Mouse (Mus musculus) monocyte, adult 5-6 weeks (primary cell): Measurements from ENCODE around the gene Cd81. TPM values are rescaled to one million over a fixed set of nuclear protein-coding genes. Genes with fewer than 3 reads are reported as not detected.

ENCODE experiments used
- ATAC-seq: fragments of 153-309, 156-312 bp; replicated peaks from 2 replicates; pipeline ENCODE4 v1.8.0; 2017; ENCODE audit warnings: mild to moderate bottlenecking; ENCODE audit not compliant: low TSS enrichment, insufficient number of reproducible peaks, severe bottlenecking, poor library complexity, low FRiP score
- total RNA-seq: library from RNA; stranded (forward); fragments of 200-1000, 200-491, 200-594 nt; gene quantifications from 3 replicates; pipeline ENCODE4 v1.2.3, GENCODE M21; 2017

Gene Cd81
- 75.1 to 86.6 TPM (median 75.4 TPM) in 3 replicates for total RNA-seq

DNA sequence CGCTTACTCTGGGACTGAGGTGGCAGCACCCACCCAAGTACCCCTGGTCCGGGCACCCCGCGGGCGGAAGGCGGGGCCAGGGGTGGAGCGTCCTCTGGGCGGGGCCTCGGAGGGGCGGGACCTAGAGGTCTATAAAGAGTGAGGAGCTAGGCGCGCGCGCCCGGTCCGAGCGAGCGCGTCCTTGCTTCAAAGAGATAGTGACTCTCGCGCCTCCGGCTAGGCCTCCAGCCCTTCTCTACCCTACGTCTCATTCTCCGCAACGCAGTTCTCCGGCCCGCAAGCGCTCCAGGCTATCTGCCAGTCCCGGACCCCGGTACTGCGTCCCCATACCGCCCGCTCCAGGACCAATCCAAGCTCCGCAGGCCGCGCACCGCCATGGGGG, at the start of gene Cd81:
Cd81 (plus strand) TSS at position 114 of the 382 bp plus-strand sequence.
- ATAC-seq = peak; percentile 11; the same call in 1 of the 2 replicates

DNA sequence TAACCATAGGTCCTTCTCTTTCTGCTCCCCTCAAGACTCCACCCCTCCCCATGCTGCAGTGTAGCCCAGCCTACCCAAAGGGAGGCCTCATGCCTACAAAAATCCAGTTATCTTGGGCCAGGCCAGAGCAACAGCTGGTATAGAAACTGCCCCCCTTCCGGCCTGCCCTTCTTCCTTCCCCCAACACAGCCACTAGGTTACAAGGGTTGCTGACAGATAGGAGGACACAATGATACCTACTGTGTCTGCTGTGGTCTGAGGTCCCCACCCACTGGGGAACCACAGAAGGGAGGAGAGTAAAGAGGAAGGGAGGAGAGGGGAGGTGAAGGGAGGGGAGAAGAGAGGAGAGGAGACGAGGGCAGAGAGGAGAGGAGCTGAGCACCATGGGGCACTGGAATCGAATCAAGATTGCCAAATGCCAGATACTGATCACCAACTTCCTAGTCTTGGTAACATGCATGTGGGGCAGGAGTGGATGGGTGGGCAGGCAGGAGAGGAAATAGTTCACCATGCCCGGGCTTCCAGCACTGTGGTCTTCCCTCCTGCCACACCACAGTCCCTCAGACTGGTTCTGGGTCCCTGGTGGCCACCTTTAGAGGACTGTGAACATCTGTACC, 47.7 kb upstream of the Cd81 start, which contains the start of gene Tspan32:
Tspan32 (plus strand) TSS at position 320 of the 617 bp plus-strand sequence.
- ATAC-seq = peak; percentile 11; the same call in 1 of the 2 replicates

DNA sequence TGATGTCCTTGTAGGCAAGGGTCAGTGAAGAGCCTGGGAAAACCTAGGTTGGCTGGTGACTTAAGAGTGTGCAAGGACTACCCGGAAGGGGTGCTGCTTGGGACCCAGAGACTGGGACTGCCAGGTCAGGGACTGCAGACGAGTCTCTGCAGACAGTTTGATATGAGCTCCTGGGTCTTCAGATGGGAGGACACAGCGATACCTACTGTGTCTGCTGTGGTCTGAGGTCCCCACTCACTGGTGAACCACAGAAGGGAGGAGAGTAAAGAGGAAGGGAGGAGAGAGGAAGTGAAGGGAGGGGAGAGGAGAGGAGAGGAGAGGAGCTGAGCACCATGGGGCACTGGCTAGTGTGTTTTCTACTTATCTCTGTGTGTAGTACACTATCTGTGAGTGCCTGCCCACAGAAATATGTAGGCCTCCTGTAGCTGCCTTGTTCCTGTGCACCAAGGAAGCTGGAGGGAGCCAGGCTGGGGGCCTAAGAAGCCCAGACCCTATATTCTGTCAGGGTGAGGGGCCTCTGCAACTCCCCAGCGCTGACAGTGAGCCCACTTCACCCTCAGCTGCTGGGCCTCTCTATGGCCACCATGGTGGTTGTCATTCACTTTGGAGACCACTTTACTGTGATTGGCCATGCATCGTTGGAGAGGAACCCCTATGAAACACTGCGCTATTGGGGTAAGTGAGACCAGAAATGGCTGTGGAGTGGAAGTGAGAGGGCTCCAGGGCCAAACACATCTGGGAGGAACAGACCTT, 47.0 kb upstream of the Cd81 start:
- ATAC-seq = 0 out of 2 replicates have a peak, but pooled peaks have one; percentile 4

DNA sequence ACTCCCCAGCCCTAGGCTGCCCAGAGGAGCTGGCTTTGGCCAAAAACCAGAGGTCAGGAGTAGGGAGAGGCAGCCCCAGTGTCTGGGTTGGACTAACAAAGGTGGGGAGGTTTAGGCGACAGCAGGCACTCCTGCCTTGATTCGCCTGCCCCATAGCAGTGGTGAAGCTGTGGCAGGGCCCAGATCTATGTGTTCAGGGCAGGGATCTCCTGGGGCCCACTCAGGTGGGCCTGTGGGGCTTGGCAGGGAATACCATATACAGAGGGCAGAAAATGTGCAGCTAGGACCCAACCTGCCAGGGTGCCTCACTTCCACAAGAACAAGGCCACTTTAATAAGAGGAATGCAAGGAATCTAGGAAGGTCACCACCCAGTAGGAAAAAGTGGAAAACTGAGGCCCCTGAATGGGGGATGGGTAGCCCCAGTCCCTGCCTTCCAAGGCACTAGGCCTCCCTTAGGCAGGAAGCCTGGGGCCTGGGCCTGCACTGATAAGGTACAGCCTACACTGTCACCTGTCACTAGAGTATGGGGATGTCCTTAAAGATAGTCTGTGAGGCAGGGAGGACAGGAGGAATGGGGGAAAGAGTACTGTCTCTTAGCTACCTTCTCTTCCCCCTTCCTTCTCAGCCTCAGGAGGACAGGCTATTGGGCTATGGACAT, 46.3 kb upstream of the Cd81 start:
- no peak for ATAC-seq

DNA sequence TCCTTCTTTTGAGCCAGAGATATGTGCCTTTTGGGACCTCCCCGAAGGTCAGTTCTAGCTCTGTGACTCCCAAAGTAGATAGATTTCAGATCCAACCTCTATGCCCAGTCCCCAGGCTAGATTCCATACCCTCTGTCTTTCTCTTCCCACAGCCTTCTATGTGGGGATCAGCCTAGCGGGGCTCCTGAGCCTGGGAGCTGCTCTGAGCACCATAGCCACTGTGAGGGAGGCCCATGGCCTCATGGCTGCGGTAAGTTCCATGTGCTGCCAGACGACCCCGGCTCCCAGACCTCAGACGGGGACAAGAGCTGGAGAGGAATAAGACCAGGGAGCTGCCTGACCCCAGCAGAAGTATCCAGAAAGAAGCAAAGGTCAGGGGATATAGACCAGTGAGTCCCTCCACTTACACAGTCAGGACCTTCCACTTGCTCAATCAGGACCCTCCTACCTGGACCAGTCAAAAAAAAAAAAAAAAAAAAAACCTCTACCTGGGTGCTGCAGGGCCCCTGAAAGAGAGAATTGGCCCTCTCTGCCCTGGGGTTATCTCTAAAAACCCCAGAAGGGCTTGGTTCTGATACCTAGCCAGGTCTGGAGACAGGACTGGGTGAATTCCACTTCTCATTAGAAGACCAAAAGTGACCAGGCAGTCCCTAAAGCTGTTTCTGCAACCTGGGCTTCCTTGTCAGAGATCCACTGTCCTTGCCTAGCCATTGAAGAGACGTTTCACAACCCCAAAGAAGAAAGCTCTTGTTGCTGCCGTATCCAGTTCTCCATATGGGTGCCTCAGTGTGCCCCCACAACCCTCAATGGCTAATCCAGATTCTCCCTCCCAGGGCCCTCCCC, 45.6 kb upstream of the Cd81 start:
- no peak for ATAC-seq

DNA sequence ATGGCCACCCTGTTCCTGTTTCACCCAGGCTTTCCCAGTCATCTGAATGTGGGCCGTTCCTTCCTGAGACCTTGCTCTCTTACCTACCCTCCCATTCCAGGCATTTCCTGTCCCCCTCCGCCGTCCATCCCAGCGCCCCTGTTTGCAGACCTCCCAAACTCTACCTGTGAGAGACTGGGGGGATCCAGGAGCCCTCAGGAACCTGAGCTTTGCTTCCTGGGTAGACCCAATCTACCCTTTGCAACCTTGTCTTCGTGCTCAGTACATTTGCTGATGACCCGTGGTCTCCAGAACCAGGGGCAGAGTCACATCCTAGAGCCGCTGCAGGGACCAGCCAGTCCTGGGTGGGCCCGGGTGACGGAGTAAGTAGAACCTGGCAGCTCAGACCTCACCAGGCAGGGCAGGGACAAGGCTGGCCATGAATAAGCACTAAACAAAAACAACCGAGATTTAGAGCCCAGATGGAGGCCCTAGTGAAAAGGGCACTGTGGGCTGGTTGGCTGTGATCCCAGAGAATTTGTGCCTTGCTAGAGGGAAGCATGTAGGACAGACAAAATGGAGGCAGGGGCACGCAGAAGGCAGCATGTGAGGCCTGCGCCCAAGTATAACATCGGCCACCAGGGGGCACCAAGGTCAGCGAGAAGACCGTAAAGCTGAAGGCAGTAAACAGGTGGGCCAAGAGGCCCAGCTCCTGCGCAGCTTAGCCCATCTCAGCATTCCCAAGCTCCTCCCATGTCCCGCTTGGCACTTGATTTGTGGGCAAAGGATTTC, 44.8 kb upstream of the Cd81 start:
- ATAC-seq = peak; percentile 57

DNA sequence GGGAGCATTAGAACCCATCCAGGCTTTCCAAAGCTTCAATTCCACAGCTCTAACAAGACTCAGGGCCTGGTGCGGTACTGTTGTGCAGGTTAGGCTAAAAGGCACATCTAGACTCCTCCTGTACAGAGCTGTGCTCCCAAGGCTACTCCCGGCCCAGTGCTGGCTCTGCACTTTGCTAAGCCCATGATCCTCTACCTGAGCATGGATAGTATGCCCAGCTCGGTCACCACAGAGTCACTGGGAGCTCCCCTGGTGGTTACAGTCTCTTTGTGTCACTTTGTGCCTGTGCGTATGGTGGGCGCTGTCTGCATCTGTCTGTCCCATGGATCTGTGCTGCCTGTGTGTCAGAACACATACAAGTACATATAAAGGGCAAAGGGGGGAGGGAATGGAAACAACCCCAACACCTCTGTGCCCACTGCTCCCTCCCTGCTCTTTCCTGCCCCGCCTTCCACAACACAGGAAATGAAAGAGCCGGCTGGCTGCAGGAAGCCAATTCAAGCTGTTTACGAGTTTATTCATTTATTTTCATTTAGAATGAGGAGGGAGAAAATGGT, 44.1 kb upstream of the Cd81 start:
- ATAC-seq = 0 out of 2 replicates have a peak, but pooled peaks have one; percentile 18

DNA sequence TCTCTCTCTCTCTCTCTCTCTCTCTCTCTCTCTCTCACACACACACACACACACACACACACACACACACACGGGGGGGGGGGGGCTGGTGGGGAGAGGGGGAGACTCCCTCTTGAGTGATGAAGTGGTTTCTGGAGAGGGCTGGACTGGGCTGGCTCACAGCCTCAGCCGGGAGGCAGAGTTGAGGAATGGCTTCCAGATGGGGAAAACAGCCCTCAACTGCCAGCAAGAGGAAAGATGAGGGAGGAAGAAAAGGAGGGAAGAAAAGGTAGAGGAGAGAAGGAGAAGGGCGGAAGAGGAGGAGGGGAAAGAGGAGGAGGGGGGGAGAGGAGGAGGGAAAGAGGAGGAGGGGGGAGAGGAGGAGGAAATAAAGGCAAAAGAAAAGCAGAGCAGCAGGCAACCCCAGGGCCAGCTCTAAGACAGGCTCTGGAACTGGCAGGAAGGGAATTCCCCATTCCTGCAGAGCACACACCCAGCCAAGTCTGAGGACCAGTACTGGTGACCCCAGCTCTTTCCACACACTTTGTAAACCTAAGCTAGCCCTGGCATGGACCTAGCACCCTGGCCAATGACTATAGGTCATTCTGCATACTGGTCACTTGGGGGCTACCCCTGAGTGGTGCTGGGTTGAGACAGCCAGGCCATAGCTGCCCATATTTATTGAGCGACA, 43.4 kb upstream of the Cd81 start:
- no peak for ATAC-seq

DNA sequence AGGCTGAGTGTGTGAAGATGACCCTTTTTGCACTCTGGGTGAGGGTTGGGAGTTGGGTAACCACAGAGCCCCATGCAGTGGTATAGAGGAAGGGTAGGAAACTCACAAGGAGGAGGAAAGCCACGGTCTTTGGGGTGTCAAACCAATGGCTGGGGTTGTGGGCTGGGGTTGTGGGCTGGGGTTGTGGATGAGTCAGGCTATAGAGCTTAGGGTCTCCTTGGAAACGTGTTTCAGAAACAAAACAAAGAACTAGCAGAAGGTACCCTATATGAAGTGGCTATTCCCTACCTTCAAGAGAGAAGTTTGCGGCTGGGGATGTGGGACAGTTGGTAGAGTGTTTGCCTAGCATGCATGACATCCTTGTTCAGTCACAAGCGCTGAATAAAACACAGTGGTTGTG, 42.5 kb upstream of the Cd81 start:
- no peak for ATAC-seq

DNA sequence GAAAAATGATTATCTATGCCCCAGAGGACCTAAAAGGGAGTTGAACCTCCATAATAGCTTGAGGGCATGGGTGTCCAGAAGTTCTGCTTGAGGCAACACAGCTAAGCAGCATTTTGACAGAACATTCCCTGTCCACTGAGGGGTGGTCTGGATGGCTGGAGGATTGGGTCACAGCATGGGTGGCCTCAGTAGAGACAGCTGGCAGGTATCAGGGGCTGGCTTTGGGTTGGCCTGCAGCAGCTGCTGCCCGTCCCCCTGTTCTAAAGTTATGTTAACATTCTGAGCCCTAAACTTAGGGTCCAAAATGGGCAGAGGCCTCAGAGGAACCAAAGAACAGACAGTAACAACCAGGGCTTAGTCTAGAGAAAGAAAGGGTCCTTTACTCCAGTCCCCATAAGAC, 41.3 kb upstream of the Cd81 start:
- no peak for ATAC-seq

DNA sequence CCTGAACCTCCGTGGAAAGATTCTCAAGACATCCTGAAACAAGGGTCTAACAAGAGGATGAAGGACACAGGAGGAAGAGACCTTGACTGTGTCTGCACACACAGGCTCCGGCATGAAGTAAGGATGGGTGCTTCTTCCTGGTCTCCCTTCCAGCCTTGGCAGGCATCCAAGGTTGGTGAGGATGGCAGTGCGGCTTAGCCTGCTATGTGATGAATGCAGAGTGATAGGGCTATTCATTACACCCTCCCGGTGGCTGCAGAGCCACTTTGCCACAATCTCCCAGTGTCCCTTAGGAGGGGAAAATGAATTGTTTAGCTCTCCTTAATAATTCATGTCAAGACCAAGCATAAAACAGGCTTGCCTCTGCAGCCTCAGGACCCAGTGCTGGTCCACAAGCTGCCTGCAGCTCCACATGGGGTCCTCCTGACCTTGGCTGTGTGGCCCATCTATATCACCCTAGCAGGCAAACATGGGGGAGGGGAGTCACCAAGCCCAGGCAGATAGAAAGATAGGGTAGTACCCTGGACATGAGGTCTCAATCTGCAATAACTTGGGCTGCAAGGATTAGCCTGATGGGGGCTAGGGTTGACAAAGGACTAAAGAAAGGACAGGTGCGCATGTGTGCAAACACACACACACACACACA, 40.2 kb upstream of the Cd81 start:
- no peak for ATAC-seq

DNA sequence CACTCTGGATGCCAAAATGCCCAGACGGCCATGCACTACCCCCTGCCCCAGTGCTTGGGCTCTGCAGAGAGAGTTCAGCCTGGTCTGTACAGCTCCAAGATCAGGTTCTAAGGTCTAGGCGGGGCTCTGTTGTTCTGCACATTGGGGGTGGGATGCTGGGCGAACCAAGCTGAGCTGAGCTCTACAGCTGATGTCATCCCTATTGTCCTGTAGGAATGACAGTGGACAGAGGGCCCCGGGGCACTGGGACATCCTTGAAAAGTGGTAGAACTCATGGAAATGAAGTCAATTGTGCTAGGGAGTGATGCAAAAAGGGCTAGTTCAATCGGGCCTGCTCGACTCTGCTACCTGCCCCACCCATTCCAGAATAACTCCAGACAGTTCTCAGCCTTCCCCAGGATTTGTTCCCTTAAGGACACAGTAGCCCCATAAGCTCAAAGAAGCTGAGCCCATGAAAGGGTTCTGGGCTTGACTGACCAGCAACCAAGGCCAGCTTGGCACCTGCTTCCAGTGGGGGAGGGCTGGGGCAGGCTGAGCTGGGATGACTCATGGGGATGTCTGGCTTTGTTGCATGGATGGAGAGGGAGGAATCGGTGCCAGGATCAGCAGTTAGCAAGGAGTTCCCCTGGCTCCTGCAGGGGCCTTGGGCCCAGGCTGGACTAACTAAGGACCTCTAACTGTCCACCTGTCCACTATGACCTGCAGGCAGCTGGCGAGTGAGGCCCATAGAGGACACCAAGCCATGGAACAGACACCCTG, 38.9 kb upstream of the Cd81 start:
- ATAC-seq = no peak

DNA sequence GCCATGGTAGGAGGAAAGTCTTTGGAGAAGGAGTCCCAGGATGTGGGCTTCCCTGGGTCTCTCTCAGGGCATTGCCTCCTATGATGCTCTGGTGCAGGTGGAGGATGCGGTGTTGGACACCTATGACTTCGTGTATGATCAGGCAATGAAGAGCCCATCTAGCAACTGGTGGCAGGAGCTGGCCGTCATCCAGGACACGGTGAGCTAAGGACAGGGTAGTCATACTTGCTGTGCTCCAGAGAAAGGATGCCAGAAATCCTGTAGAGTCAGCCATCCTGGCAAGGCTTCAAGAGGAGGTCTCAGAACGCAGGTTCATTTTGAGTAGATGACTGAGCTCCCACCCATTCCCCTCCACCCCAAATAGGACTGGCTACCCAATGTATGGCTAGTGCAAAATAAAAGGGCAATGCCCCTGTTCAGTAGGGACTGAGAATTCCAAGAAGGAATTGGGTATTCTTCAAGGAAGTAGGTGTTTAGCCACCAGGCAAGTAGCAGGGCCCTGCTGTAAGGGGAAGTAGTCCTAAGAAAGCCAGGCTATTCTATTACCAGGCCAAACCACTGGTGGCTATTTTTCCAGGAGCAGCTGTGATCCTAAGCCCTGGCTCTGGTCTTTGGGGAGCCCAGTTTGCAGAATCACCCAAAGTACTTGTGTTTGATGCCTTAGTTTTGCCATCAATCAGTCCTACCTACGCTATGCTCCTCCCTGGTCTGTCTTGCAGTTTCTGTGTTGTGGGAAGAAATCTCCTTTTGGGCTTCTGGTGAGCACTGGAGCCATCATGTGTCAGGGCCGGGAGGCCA, 37.5 kb upstream of the Cd81 start:
- ATAC-seq = no peak

DNA sequence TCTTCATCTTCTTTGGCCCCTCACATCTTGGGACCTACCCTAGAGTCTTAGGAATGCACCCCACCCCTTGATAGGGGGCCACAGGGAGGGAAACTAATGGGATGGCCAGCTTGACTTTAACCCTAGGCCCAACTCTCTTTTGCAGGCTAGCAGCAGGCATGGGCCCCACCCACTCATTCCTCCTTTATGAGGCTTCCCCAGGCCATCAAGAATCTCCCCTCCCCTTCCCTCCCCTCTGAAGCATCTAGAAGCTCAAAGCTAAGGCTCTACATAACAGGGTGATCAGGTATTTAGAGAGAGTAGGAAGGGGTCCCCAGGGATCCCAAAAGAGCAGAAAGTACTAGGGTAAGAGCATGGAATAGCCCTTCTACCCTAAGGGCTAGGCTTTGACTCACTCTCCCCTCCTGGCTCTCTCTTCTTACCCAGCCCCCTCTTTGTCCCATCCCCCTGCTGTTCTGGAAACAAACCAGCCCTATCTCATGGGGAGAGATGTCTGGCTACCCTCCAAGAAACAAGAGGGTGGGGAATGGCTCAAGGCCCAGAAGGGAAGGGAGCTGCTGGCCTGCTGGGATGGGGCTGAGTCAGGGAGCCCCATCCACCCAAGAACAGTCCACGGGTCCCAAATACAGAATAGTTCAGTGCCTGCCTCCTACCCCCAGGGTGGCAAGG, 36.6 kb upstream of the Cd81 start:
- no peak for ATAC-seq
